Mouse (Mus musculus) liver, adult 2 months (tissue): Measurements from ENCODE around the gene Skp2. TPM values are rescaled to one million over a fixed set of nuclear protein-coding genes. Genes with fewer than 3 reads are reported as not detected.

ENCODE experiments used
- DNase-seq: peaks from one replicate; pipeline ENCODE4 v3.0.0-alpha.2; 2011; ENCODE audit warnings: low read depth, low spot score; ENCODE audit errors: extremely low read depth
- H3K27ac ChIP-seq: fragments of 200-500 bp; replicated peaks from 2 replicates; pipeline ENCODE4 v1.5.1; 2012; ENCODE audit warnings: low read depth, mild to moderate bottlenecking, control low read depth, inconsistent platforms, low read length; ENCODE audit not compliant: insufficient read depth
- H3K27me3 ChIP-seq: fragments of 200-500 bp; 2 replicates; pipeline ENCODE4 v1.6.1; 2012; ENCODE audit warnings: mild to moderate bottlenecking, moderate library complexity, low read length, inconsistent platforms; ENCODE audit not compliant: control insufficient read depth, insufficient read depth
- H3K36me3 ChIP-seq: fragments of 200-500 bp; 2 replicates; pipeline ENCODE4 v1.6.1; 2012; ENCODE audit warnings: low read length, inconsistent platforms; ENCODE audit not compliant: control insufficient read depth, insufficient read depth
- H3K4me1 ChIP-seq: fragments of 200-500 bp; 2 replicates; pipeline ENCODE4 v1.6.1; 2011; ENCODE audit warnings: low read length; ENCODE audit not compliant: control insufficient read depth, insufficient read depth
- H3K4me3 ChIP-seq: fragments of 200-500 bp; 2 replicates; pipeline ENCODE4 v1.5.1; 2011; ENCODE audit warnings: low read depth, mild to moderate bottlenecking, control low read depth, low read length, moderate library complexity; ENCODE audit not compliant: insufficient read depth
- H3K79me2 ChIP-seq: fragments of 200-500 bp; 2 replicates; pipeline ENCODE4 v1.6.1; 2012; ENCODE audit warnings: inconsistent platforms, mild to moderate bottlenecking, low read length, moderate library complexity; ENCODE audit not compliant: control insufficient read depth, insufficient read depth
- H3K9ac ChIP-seq: fragments of 200-500 bp; 2 replicates; pipeline ENCODE4 v1.6.1; 2012; ENCODE audit warnings: low read depth, mild to moderate bottlenecking, control low read depth, inconsistent platforms, low read length
- CTCF ChIP-seq: fragments of 200-500 bp; IDR thresholded peaks from 2 replicates; pipeline ENCODE4 v1.5.1; 2011; ENCODE audit warnings: low read depth, low read length, control low read depth
- POLR2A ChIP-seq: fragments of 200-500 bp; IDR thresholded peaks from 2 replicates; pipeline ENCODE4 v1.6.1; 2011; ENCODE audit warnings: low read length, control low read depth; ENCODE audit not compliant: insufficient read depth; ENCODE audit errors: extremely low read depth
- WGBS: fragments of 180-500 bp; shearing (Covaris S2); methylation state at CpG from one replicate; pipeline ENCODE4 v1.1.7; 2018; 5-methylcytosine and 5-hydroxymethylcytosine counted together
- polyA plus RNA-seq: library from polyadenylated mRNA; depleted of rRNA; stranded (reverse); fragments of >200 nt; gene quantifications from 2 replicates; pipeline ENCODE4 v1.2.3, GENCODE M21; 2012
- total RNA-seq: library from RNA; depleted of rRNA; stranded (reverse); fragments of >200 nt; gene quantifications from 2 replicates; pipeline ENCODE4 v1.2.3, GENCODE M21; 2014

Skp2 gene
- total and polyA plus RNA-seq, 2 experiments = 0.29 to 1.7 TPM

- 67% methylated on average over 13 of the region's 13 CpGs for WGBS
- Histone ChIP-seq H3K36me3 (peaks cover 49% of the 10 kb centered on the region), H3K27me3 (no peaks in the 10 kb centered on the region), H3K9ac (no peak overlapping the region), H3K4me1 (no peaks in the 10 kb centered on the region), H3K79me2 (no peaks in the 10 kb centered on the region; the same call in 1 of the 2 replicates), H3K27ac (no peak overlapping the region), H3K4me3 (no peak overlapping the region)
- no peak for DNase-seq
- TF ChIP-seq CTCF = no peak
- TF ChIP-seq POLR2A = no peak
These were observed 60.9 kb downstream of the Skp2 start for GRCm38 (mm10) chr15:9094366-9094750.

- no peaks in the 10 kb centered on the region for H3K27me3 ChIP-seq
- no peaks in the 10 kb centered on the region for H3K4me1 ChIP-seq
- H3K9ac ChIP-seq = no peak overlapping the region
- H3K4me3 ChIP-seq = no peak overlapping the region
- WGBS = 70% methylated on average over 11 of the region's 11 CpGs
- peaks cover 49% of the 10 kb centered on the region for H3K36me3 ChIP-seq
- H3K79me2 ChIP-seq = no peaks in the 10 kb centered on the region; the same call in 1 of the 2 replicates
- H3K27ac ChIP-seq = no peak overlapping the region
- no peak for DNase-seq
- TF ChIP-seq POLR2A (no peak), CTCF (no peak)
These were observed 61.4 kb downstream of the Skp2 start for GRCm38 (mm10) chr15:9093598-9094365.

GRCm38 (mm10) chr15:9090662-9091061 lies 64.6 kb downstream of the Skp2 start:
- H3K9ac ChIP-seq = no peak overlapping the region
- DNase-seq = no peak
- no peaks in the 10 kb centered on the region for H3K27me3 ChIP-seq
- H3K27ac ChIP-seq = no peak overlapping the region
- H3K79me2 ChIP-seq = peaks cover 3% of the 10 kb centered on the region; the same call in 1 of the 2 replicates
- TF ChIP-seq POLR2A (no peak), CTCF (no peak)
- 88% methylated on average over 5 of the region's 5 CpGs for WGBS
- H3K4me1 ChIP-seq = no peaks in the 10 kb centered on the region
- H3K36me3 ChIP-seq = peaks cover 42% of the 10 kb centered on the region
- no peak overlapping the region for H3K4me3 ChIP-seq

GRCm38 (mm10) chr15:9089136-9089720 lies 66.0 kb downstream of the Skp2 start:
- Histone ChIP-seq H3K4me1 (no peaks in the 10 kb centered on the region), H3K27ac (no peak overlapping the region), H3K27me3 (no peaks in the 10 kb centered on the region), H3K36me3 (peaks cover 42% of the 10 kb centered on the region), H3K9ac (no peak overlapping the region), H3K79me2 (peaks cover 8% of the 10 kb centered on the region; the same call in 1 of the 2 replicates), H3K4me3 (no peak overlapping the region)
- 47% methylated on average over 2 of the region's 2 CpGs for WGBS
- TF ChIP-seq POLR2A (no peak), CTCF (no peak)
- DNase-seq = no peak

GRCm38 (mm10) chr15:9088683-9089072 lies 66.5 kb downstream of the Skp2 start:
- Histone ChIP-seq H3K9ac (no peak overlapping the region), H3K79me2 (peaks cover 8% of the 10 kb centered on the region; the same call in 1 of the 2 replicates), H3K36me3 (peaks cover 38% of the 10 kb centered on the region), H3K4me3 (no peak overlapping the region), H3K4me1 (no peaks in the 10 kb centered on the region), H3K27ac (no peak overlapping the region), H3K27me3 (no peaks in the 10 kb centered on the region)
- no peak for DNase-seq
- TF ChIP-seq CTCF (no peak), POLR2A (no peak)
- 79% methylated on average over 8 of the region's 8 CpGs for WGBS
